Mouse (Mus musculus) heart, postnatal 14 days (tissue): ENCODE results near the gene Marf1. TPM values are rescaled to one million over a fixed set of nuclear protein-coding genes. Genes with fewer than 3 reads are reported as not detected.

ENCODE experiments used
- DNase-seq, 2 experiments: peaks; one replicate each; pipeline ENCODE4 v3.0.0; 2021 to 2022
- intact Hi-C: fragments of 180-260 bp; cut with DNase I; formaldehyde crosslinking; loops from one replicate; pipeline ENCODE4 v1.15.1; 2025
- total RNA-seq, 2 experiments: library from RNA; stranded (reverse); gene quantifications; 2 replicates each; pipeline ENCODE4 v1.2.3; 2021

Gene Marf1
- total RNA-seq, 2 experiments from 2014 or later: 28.9 to 29.5 TPM

GRCm38 (mm10) chr16:14147712-14148111, 15.4 kb downstream of the Marf1 start:
- intact Hi-C loops: no loop called here
- no peak for DNase-seq

- intact Hi-C loops: no loop called here
- DNase-seq: no peak
Observed at GRCm38 (mm10) chr16:14143298-14143697, 19.9 kb downstream of the Marf1 start.

- intact Hi-C loops: no loop called here
- DNase-seq: no peak
Observed at GRCm38 (mm10) chr16:14139106-14139505, 24.0 kb downstream of the Marf1 start.

GRCm38 (mm10) chr16:14137976-14138561, 25.1 kb downstream of the Marf1 start:
- intact Hi-C loops: no loop called here
- no peak for DNase-seq

GRCm38 (mm10) chr16:14135014-14135413, 28.1 kb downstream of the Marf1 start:
- intact Hi-C loops: no loop called here
- DNase-seq: no peak

- intact Hi-C loops: no loop called here
Observed at GRCm38 (mm10) chr16:14131838-14132237, 31.3 kb downstream of the Marf1 start.

GRCm38 (mm10) chr16:14131376-14131775, 31.8 kb downstream of the Marf1 start:
- DNase-seq: no peak
- intact Hi-C loops: no loop called here

More at GRCm38 (mm10) chr16:14131838-14132237, 31.3 kb downstream of the Marf1 start:
- DNase-seq: no peak

- no peak for DNase-seq
- intact Hi-C loops: no loop called here
Observed at GRCm38 (mm10) chr16:14130796-14131195, 32.4 kb downstream of the Marf1 start.

GRCm38 (mm10) chr16:14128977-14129376, 34.2 kb downstream of the Marf1 start:
- intact Hi-C loops: loop anchor here (10.0 kb wide), 1 partner anchor 224 kb away; the partner anchor contains the start of genes Mpv17l and Pdxdc1

GRCm38 (mm10) chr16:14125253-14125652, 37.9 kb downstream of the Marf1 start:
- intact Hi-C loops: loop anchor here (10.0 kb wide), 1 partner anchor 220 kb away; the partner anchor contains the start of genes Mpv17l and Pdxdc1
- no peak for DNase-seq

More at GRCm38 (mm10) chr16:14128977-14129376, 34.2 kb downstream of the Marf1 start:
- no peak for DNase-seq

- intact Hi-C loops: loop anchor here (10.0 kb wide), 1 partner anchor 220 kb away; the partner anchor contains the start of genes Mpv17l and Pdxdc1
- no peak for DNase-seq
Observed at GRCm38 (mm10) chr16:14124709-14125108, 38.4 kb downstream of the Marf1 start.

GRCm38 (mm10) chr16:14123901-14124300, 39.2 kb downstream of the Marf1 start:
- DNase-seq: no peak
- intact Hi-C loops: loop anchor here (10.0 kb wide), 1 partner anchor 219 kb away; the partner anchor contains the start of genes Mpv17l and Pdxdc1

- intact Hi-C loops: loop anchor here (10.0 kb wide), 1 partner anchor 218 kb away; the partner anchor contains the start of genes Mpv17l and Pdxdc1
- no peak for DNase-seq
Observed at GRCm38 (mm10) chr16:14122586-14122985, 40.6 kb downstream of the Marf1 start.

GRCm38 (mm10) chr16:14121563-14121962, 41.6 kb downstream of the Marf1 start:
- no peak for DNase-seq
- intact Hi-C loops: loop anchor here (10.0 kb wide), 1 partner anchor 217 kb away; the partner anchor contains the start of genes Mpv17l and Pdxdc1

GRCm38 (mm10) chr16:14120941-14121340, 42.2 kb downstream of the Marf1 start:
- intact Hi-C loops: loop anchor here (10.0 kb wide), 1 partner anchor 216 kb away; the partner anchor contains the start of genes Mpv17l and Pdxdc1
- DNase-seq: no peak

- intact Hi-C loops: no loop called here
- no peak for DNase-seq
Observed at GRCm38 (mm10) chr16:14117299-14117698, 45.9 kb downstream of the Marf1 start.

- intact Hi-C loops: no loop called here
- DNase-seq: no peak
Observed at GRCm38 (mm10) chr16:14112742-14113141, 50.4 kb downstream of the Marf1 start.

GRCm38 (mm10) chr16:14112133-14112532, 51.0 kb downstream of the Marf1 start:
- no peak for DNase-seq
- intact Hi-C loops: no loop called here

GRCm38 (mm10) chr16:14110922-14111321, 52.2 kb downstream of the Marf1 start:
- DNase-seq: no peak
- intact Hi-C loops: no loop called here

GRCm38 (mm10) chr16:14109651-14110230, 53.4 kb downstream of the Marf1 start:
- no peak for DNase-seq
- intact Hi-C loops: no loop called here

GRCm38 (mm10) chr16:14105891-14106290, 57.3 kb downstream of the Marf1 start:
- intact Hi-C loops: no loop called here
- DNase-seq: no peak

GRCm38 (mm10) chr16:14091771-14092170, 71.4 kb downstream of the Marf1 start:
- intact Hi-C loops: loop anchor here (1.0 kb wide), 1 partner anchor 38 kb away; no protein-coding TSS in a partner anchor
- DNase-seq: no peak
